Mouse (Mus musculus) heart, postnatal 36 days (tissue): Measurements from ENCODE around the gene Dnaaf3. TPM values are rescaled to one million over a fixed set of nuclear protein-coding genes. Genes with fewer than 3 reads are reported as not detected.

Experiments used
- DNase-seq, 2 experiments: peaks; one replicate each; pipeline ENCODE4 v3.0.0; 2021 to 2022
- intact Hi-C: fragments of 180-260 bp; cut with DNase I; formaldehyde crosslinking; loops from one replicate; pipeline ENCODE4 v1.15.1; 2025
- total RNA-seq, 2 experiments: library from RNA; stranded (reverse); gene quantifications; 2 replicates each; pipeline ENCODE4 v1.2.3; 2021

Gene Dnaaf3
- total RNA-seq, 2 experiments from 2014 or later: 2.0 to 3.0 TPM

- no peak for DNase-seq
Measured at GRCm38 (mm10) chr7:4523205-4524130, 8.8 kb downstream of the Dnaaf3 start.

GRCm38 (mm10) chr7:4522292-4522691 is 10.0 kb downstream of the Dnaaf3 start:
- DNase-seq: no peak

More at GRCm38 (mm10) chr7:4523205-4524130, 8.8 kb downstream of the Dnaaf3 start:
- intact Hi-C loops: loop anchor here (1.0 to 2.0 kb wide), 2 partner anchors 45 to 92 kb away; no protein-coding TSS in a partner anchor

GRCm38 (mm10) chr7:4521231-4522003 is 10.8 kb downstream of the Dnaaf3 start:
- intact Hi-C loops: no loop called here
- peak in 1 of 2 experiments; percentile 41 for DNase-seq

More at GRCm38 (mm10) chr7:4522292-4522691, 10.0 kb downstream of the Dnaaf3 start:
- intact Hi-C loops: no loop called here

GRCm38 (mm10) chr7:4518487-4518886 is 13.8 kb downstream of the Dnaaf3 start:
- DNase-seq: no peak
- intact Hi-C loops: no loop called here

GRCm38 (mm10) chr7:4516332-4517050 is 15.8 kb downstream of the Dnaaf3 start, which contains the start of gene Tnnt1:
TSS of gene Tnnt1 (minus strand) at chr7:4516382.
- DNase-seq: no peak

GRCm38 (mm10) chr7:4515853-4516252 is 16.4 kb downstream of the Dnaaf3 start:
- DNase-seq: no peak
- intact Hi-C loops: no loop called here

More at GRCm38 (mm10) chr7:4516332-4517050, 15.8 kb downstream of the Dnaaf3 start, which contains the start of gene Tnnt1:
- intact Hi-C loops: no loop called here

GRCm38 (mm10) chr7:4513829-4514712 is 18.2 kb downstream of the Dnaaf3 start:
- intact Hi-C loops: loop anchor here (5.0 kb wide), 2 partner anchors 37 to 382 kb away; no protein-coding TSS in a partner anchor
- DNase-seq: no peak

- intact Hi-C loops: loop anchor here (5.0 kb wide), 2 partner anchors 36 to 381 kb away; no protein-coding TSS in a partner anchor
- DNase-seq: peak in 1 of 2 experiments; percentile 67
Measured at GRCm38 (mm10) chr7:4513236-4513635, 19.0 kb downstream of the Dnaaf3 start.

- intact Hi-C loops: loop anchor here (5.0 kb wide), 2 partner anchors 34 to 379 kb away; no protein-coding TSS in a partner anchor
Measured at GRCm38 (mm10) chr7:4511489-4512224, 20.6 kb downstream of the Dnaaf3 start.

GRCm38 (mm10) chr7:4509863-4510608 is 22.2 kb downstream of the Dnaaf3 start:
- intact Hi-C loops: loop anchor here (5.0 kb wide), 2 partner anchors 33 to 378 kb away; no protein-coding TSS in a partner anchor
- DNase-seq: peak; percentile 81 to 83

More at GRCm38 (mm10) chr7:4511489-4512224, 20.6 kb downstream of the Dnaaf3 start:
- DNase-seq: no peak

- intact Hi-C loops: no loop called here
- no peak for DNase-seq
Measured at GRCm38 (mm10) chr7:4508739-4509116, 23.5 kb downstream of the Dnaaf3 start.

- intact Hi-C loops: no loop called here
Measured at GRCm38 (mm10) chr7:4508062-4508738, 24.1 kb downstream of the Dnaaf3 start.

GRCm38 (mm10) chr7:4507220-4507619 is 25.0 kb downstream of the Dnaaf3 start:
- intact Hi-C loops: no loop called here
- no peak for DNase-seq

More at GRCm38 (mm10) chr7:4508062-4508738, 24.1 kb downstream of the Dnaaf3 start:
- no peak for DNase-seq

GRCm38 (mm10) chr7:4504646-4505435 is 27.4 kb downstream of the Dnaaf3 start:
- intact Hi-C loops: no loop called here
- DNase-seq: no peak

- DNase-seq: no peak
- intact Hi-C loops: no loop called here
Measured at GRCm38 (mm10) chr7:4503858-4504257, 28.4 kb downstream of the Dnaaf3 start.

- intact Hi-C loops: no loop called here
- DNase-seq: no peak
Measured at GRCm38 (mm10) chr7:4503100-4503499, 29.2 kb downstream of the Dnaaf3 start.
